Mouse (Mus musculus) olfactory bulb, adult 2 months (tissue): Measurements from ENCODE around the gene Pcsk6.

Experiments used
- CTCF ChIP-seq: fragments of 200-500 bp; IDR thresholded peaks from 2 replicates; pipeline ENCODE4 v1.5.1; 2012; ENCODE audit warnings: low read depth, mild to moderate bottlenecking, low read length, moderate library complexity; ENCODE audit not compliant: insufficient read depth
- POLR2A ChIP-seq: fragments of 200-500 bp; IDR thresholded peaks from 2 replicates; pipeline ENCODE4 v1.6.1; 2012; ENCODE audit warnings: mild to moderate bottlenecking, low read depth, low read length, moderate library complexity; ENCODE audit not compliant: insufficient read depth

DNA sequence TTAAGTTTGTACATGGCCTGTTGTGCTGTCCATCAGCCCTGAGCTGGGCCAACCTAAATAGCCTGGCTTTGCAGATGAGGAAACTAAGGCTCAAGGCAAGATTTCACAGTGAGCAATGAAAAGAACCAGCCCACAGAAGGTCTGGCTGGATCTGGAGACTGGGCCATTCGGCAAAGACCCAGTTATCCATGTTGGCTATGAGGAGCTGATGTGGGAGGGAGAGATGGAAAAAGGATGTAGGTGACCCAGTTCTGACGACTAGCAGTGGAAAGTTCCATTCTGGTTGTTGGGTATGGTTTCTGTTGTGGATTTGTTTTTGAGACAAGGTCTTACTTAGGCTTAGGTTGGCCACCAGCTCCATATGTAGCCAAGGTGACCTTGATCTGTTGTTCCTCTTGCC, 226.5 kb downstream of the Pcsk6 start:
- TF ChIP-seq CTCF = no peak
- no peak for TF ChIP-seq POLR2A
